Mouse (Mus musculus) testis, adult 2 months (tissue): ENCODE measurements at regions not wholly inside any gene's neighbourhood (a gene's known extent, or its start where the extent isn't known, plus 50 kb on each side); places are given as distances from the start of the nearest gene placed in this dataset.

Experiments used
- H3K27ac ChIP-seq: fragments of 200-500 bp; 2 replicates; pipeline ENCODE4 v1.5.1; 2012; ENCODE audit warnings: low read depth, low read length; ENCODE audit not compliant: control insufficient read depth, insufficient read depth
- H3K27me3 ChIP-seq: fragments of 200-500 bp; 2 replicates; pipeline ENCODE4 v1.6.1; 2012; ENCODE audit warnings: mild to moderate bottlenecking, low read length, moderate library complexity; ENCODE audit not compliant: control insufficient read depth, insufficient read depth
- H3K36me3 ChIP-seq: fragments of 200-500 bp; 2 replicates; pipeline ENCODE4 v1.6.1; 2012; ENCODE audit warnings: mild to moderate bottlenecking, low read length; ENCODE audit not compliant: control insufficient read depth, insufficient read depth
- H3K4me1 ChIP-seq: fragments of 200-500 bp; 2 replicates; pipeline ENCODE4 v1.6.1; 2012; ENCODE audit warnings: low read length; ENCODE audit not compliant: control insufficient read depth, insufficient read depth
- H3K4me3 ChIP-seq: fragments of 200-500 bp; 2 replicates; pipeline ENCODE4 v1.5.1; 2012; ENCODE audit warnings: low read depth, mild to moderate bottlenecking, low read length, moderate library complexity, mixed read lengths; ENCODE audit not compliant: control insufficient read depth
- CTCF ChIP-seq: fragments of 200-500 bp; IDR thresholded peaks from 2 replicates; pipeline ENCODE4 v1.5.1; 2012; ENCODE audit warnings: low read depth, mild to moderate bottlenecking, inconsistent platforms, low read length, moderate library complexity; ENCODE audit not compliant: control insufficient read depth, insufficient read depth, insufficient replicate concordance
- POLR2A ChIP-seq: fragments of 200-500 bp; IDR thresholded peaks from 2 replicates; pipeline ENCODE4 v1.6.1; 2012; ENCODE audit warnings: low read depth, mild to moderate bottlenecking, inconsistent platforms, low read length, moderate library complexity; ENCODE audit not compliant: control insufficient read depth

DNA sequence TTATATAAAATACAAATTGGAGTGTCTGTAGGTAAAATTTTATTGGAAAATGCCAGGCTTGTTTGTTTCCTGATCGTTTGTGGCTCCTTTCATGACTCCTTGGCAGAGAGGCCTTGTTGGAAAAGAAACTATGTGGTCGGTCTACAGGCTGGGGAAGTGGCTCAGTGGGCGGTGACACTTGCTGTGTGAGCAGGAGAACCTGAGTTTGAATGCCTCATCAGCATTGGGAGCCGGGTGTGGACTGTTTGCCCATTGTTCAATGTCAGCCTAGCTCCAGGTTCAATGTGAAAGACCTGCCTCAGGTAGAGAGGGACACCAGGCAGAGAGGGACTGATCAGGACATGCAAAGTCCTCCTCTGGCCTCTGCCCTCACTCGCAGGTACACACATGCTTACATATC is 235.4 kb downstream of the Tle3 start:
- H3K4me1 ChIP-seq: no peaks in the 10 kb centered on the region
- no peaks in the 10 kb centered on the region for H3K36me3 ChIP-seq
- no peaks in the 10 kb centered on the region for H3K27me3 ChIP-seq
- no peak overlapping the region for H3K4me3 ChIP-seq
- no peak for TF ChIP-seq POLR2A
- TF ChIP-seq CTCF: no peak
- H3K27ac ChIP-seq: no peak overlapping the region

DNA sequence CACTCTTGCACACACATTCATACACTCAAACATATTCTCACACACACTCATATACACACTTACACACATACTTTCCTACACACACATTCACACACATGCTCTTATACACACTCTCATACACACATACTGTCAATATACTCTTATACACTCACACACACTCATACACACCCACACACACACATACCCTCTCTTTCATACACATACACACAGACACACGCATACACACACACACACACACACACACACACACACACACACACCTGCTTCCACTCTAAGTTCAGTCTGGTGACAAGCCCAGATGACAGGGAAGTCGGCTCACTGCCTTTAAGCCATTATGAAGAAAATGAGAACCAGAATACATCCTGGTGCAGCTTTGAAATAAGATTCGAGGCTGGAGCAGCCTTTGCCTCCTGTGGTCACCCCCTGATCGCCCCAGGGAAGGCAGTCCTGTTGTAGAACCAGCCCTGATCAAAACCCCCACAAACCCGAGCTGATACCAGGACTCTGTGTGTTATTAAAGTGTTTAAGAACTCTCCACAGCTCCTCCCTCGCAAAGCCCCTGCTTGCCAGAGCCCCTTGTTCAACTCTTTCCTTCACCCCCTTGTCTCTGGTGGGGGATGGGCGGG is 230.3 kb downstream of the Tle3 start:
- Histone ChIP-seq H3K27ac (no peak overlapping the region), H3K4me3 (no peak overlapping the region), H3K27me3 (no peaks in the 10 kb centered on the region), H3K4me1 (no peaks in the 10 kb centered on the region), H3K36me3 (no peaks in the 10 kb centered on the region)
- no peak for TF ChIP-seq POLR2A
- no peak for TF ChIP-seq CTCF

DNA sequence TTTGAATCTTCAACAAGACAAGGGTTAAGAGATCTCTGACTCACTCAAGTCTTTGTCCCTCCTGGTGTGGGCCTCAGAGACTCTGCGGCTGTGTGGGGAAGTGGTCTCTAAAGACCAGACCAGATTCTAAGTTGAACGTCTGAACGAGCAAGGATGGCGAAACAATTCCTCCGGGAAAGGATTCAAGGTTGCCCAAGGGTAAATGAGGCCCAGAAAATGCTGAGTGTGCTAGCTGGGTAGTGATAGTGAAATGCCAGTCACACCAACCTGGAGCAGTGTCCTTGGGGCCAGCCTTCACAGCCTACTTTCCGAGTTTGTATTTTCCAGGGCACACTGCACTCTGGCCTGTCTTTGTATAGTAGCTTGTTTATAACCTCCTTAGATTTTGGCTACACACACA is 229.7 kb downstream of the Tle3 start:
- H3K36me3 ChIP-seq: no peaks in the 10 kb centered on the region
- no peaks in the 10 kb centered on the region for H3K27me3 ChIP-seq
- H3K27ac ChIP-seq: no peak overlapping the region; the same call in 1 of the 2 replicates
- no peak for TF ChIP-seq POLR2A
- TF ChIP-seq CTCF: no peak
- no peaks in the 10 kb centered on the region for H3K4me1 ChIP-seq
- no peak overlapping the region for H3K4me3 ChIP-seq

DNA sequence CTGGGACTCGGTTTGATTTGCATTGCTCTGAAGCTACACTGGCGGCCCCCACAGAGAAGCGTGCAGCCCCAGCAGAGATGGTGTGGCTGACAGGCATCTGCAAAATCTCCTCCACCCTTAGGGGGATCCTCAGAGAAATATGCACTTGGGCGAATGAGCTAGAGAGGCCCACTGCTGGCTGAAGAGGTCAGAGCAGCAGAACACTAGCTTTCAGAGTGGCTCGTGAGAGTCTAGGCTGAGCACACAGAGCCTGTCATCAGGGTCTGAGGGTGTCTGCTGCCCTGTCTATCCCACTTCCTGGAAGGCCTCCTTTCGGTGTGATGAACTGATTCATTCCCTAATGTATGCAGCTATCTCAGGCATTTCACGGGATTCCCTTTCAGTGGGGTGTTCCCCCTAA is 225.1 kb downstream of the Tle3 start:
- Histone ChIP-seq H3K27ac (no peak overlapping the region), H3K36me3 (no peaks in the 10 kb centered on the region), H3K4me3 (no peak overlapping the region), H3K27me3 (no peaks in the 10 kb centered on the region), H3K4me1 (no peaks in the 10 kb centered on the region)
- TF ChIP-seq CTCF (no peak), POLR2A (no peak)

DNA sequence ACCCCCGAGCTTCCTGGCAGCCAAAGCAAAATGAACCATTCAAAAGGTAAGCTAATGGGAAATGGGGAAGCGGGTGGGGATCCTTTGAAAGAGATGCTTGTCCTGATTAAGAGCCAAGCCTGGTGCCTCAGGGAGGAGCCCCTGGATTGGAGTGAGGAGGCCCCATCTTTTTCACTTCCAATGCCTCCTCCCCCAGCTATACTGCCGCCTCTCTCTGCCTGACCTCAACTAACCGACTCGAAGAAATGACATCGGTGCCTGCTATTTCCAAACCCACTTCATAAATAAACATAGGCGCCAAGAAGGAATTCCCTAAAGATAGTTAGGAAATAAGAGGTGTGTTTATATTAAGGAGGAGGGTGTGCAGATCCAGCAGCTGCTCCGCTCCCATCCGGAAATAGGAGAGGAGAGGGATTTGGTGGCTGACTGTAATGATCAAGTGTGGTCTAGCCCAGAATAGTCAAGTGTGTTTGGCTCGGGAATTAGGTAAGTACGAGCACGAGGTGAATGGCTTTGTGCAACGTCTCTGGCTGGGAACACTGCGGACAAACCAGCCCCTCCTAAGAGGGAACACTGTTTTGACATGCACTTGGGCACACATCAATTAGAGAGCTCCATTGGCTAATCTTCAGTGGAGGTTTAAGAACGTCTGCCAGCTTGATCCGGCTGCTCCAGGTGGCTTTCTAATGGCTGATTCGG is 224.4 kb downstream of the Tle3 start:
- H3K27me3 ChIP-seq: no peaks in the 10 kb centered on the region
- H3K4me3 ChIP-seq: no peak overlapping the region
- no peak overlapping the region for H3K27ac ChIP-seq
- TF ChIP-seq CTCF: no peak
- no peak for TF ChIP-seq POLR2A
- H3K36me3 ChIP-seq: no peaks in the 10 kb centered on the region
- no peaks in the 10 kb centered on the region for H3K4me1 ChIP-seq

DNA sequence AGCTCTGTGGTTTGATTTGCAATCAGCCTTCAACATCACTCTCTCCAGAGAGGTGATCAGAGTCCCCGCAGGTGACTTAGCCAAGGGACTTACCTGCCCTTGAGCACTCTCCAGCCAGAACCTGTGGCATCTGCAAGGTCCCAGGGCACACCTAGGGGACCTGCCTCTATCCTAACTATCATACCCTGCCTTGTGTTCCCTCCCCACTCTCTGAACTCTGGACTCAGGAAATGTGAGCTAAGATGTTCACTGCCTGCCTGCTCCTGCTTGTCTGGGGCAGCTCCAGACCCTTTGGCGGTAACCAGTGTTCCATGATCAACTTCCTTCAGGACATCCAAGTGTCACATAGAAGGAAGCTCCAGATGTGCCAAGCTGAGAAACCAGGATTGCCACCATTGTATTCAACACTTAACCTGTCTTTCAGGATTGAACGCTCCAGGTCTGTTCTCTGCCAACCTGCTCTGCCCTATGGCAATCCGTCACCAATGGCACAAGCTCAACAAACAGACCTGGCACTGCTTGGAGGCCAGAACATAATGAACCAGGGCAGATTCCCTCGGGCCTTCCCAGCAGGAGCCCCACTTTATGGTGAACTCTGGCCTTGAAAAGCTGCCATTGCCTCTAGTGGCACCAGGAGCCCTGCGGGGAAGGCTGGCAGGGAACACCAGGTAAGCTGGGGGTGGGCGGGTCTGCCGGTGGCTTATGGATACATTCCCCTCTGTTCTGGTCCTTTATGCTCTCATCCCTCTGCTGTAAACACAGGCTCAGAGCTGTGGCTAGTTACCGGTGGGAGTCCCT is 223.2 kb downstream of the Tle3 start:
- Histone ChIP-seq H3K27ac (no peak overlapping the region), H3K36me3 (no peaks in the 10 kb centered on the region), H3K4me3 (no peak overlapping the region), H3K27me3 (no peaks in the 10 kb centered on the region), H3K4me1 (no peaks in the 10 kb centered on the region)
- TF ChIP-seq POLR2A: no peak
- TF ChIP-seq CTCF: no peak

DNA sequence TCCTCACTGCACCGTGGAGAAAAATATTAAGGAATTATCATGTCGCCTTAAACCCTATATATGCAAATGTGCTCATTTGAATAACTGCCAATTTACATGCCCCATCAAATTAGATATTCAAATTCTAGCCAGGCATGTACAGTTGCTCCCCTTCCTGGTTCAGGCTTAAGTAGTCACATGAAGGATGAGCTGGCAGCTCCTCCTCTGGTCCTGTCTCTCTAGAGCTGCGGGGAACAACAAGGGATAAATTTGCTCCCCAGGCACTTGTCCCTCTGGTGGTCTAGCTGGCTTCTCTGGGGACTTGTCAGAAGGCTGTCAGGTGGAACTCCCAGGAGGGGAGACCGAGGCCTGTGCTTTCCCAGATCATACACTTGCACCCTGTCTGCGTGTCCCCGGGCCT is 221.8 kb downstream of the Tle3 start:
- H3K27ac ChIP-seq: no peak overlapping the region
- no peaks in the 10 kb centered on the region for H3K27me3 ChIP-seq
- TF ChIP-seq CTCF: no peak
- no peak overlapping the region for H3K4me3 ChIP-seq
- H3K36me3 ChIP-seq: no peaks in the 10 kb centered on the region
- no peaks in the 10 kb centered on the region for H3K4me1 ChIP-seq
